Mouse (Mus musculus): ENCODE results near the gene Arid3a. TPM values are rescaled to one million over a fixed set of nuclear protein-coding genes. Genes with fewer than 3 reads are reported as not detected.
A peak's percentile ranks its signal among the peaks of the same experiment; 100 is the strongest.

Arid3a gene
- total and polyA plus RNA-seq, 3 experiments, result 48.4 to 114 (median 94.4) TPM

GRCm38 (mm10) chr10:79996272-79997033 is 69.6 kb downstream of the Arid3a start, which contains the start of gene Abca7 (continued):
- peak; percentile 9; the same call in 1 of the 2 replicates for TF ChIP-seq ELF1 (IDR thresholded peaks at IDR 0.05; ENCODE audit: low read depth, low read length)
- no peak for TF ChIP-seq MEF2A (IDR thresholded peaks at IDR 0.05; ENCODE audit: borderline replicate concordance, low read depth, low read length)
- no peak for TF ChIP-seq JUND (conservative IDR thresholded peaks at IDR 0.05; ENCODE audit: low read depth, low read length)
- TF ChIP-seq MAFK (IDR thresholded peaks at IDR 0.05; ENCODE audit: insufficient replicate concordance, low read length), result no peak

- no peaks in the 10 kb centered on the region for H3K79me2 ChIP-seq (replicated peaks; ENCODE audit: control insufficient read depth, extremely low read depth, insufficient read depth, poor library complexity, severe bottlenecking)
- DNase-seq (ENCODE audit: extremely low read depth), result peak; percentile 68
- dilution Hi-C loops (cut with MboI; ENCODE audit: extremely low pct_ligation_motif_present, extremely low pct_unique_long_range_greater_than_20kb, low sequenced_read_pairs), result no loop called here
- TF ChIP-seq ZMIZ1 (IDR thresholded peaks at IDR 0.05; ENCODE audit: low read depth, low read length), result no peak
- no peak for TF ChIP-seq GABPA (IDR thresholded peaks at IDR 0.05; ENCODE audit: insufficient replicate concordance, low read depth, low read length)
- no peak for TF ChIP-seq HCFC1 (IDR thresholded peaks at IDR 0.05; ENCODE audit: low read depth, low read length)
- TF ChIP-seq RCOR1 (conservative IDR thresholded peaks at IDR 0.05; ENCODE audit: low read depth, low read length), result no peak
- TF ChIP-seq ZNF384 (IDR thresholded peaks at IDR 0.05; ENCODE audit: low read depth, low read length), result no peak
- no peak for TF ChIP-seq MAZ (IDR thresholded peaks at IDR 0.05; ENCODE audit: low read depth, low read length)
- TF ChIP-seq TBP (conservative IDR thresholded peaks at IDR 0.05; ENCODE audit: low read depth, low read length), result no peak
- TF ChIP-seq EP300 (IDR thresholded peaks at IDR 0.05; ENCODE audit: low read length), result no peak
- TF ChIP-seq POLR2A (IDR thresholded peaks at IDR 0.05; ENCODE audit: low read depth, low read length), result peak; percentile 26; the same call in 1 of the 2 replicates
- no peak for TF ChIP-seq MAX (IDR thresholded peaks at IDR 0.05; ENCODE audit: low read length)
- no peak for TF ChIP-seq MEF2A (IDR thresholded peaks at IDR 0.05; ENCODE audit: borderline replicate concordance, low read depth, low read length)
- TF ChIP-seq SMC3 (IDR thresholded peaks at IDR 0.05; ENCODE audit: low read depth, low read length), result no peak
- no peak for TF ChIP-seq ZC3H11A (IDR thresholded peaks at IDR 0.05; ENCODE audit: low read depth, low read length)
- 0 out of 2 replicates have a peak, but pooled peaks have one; percentile 3 for TF ChIP-seq IRF4 (IDR thresholded peaks at IDR 0.05; ENCODE audit: low read depth, low read length)
- no peak for TF ChIP-seq NRF1 (IDR thresholded peaks at IDR 0.05; ENCODE audit: low read depth, low read length)
- no peak for TF ChIP-seq ETS1 (conservative IDR thresholded peaks at IDR 0.05; ENCODE audit: low read depth, low read length)
- no peak for TF ChIP-seq JUN (IDR thresholded peaks at IDR 0.05; ENCODE audit: insufficient read depth, low read depth, low read length)
- no peak for TF ChIP-seq MXI1 (IDR thresholded peaks at IDR 0.05; ENCODE audit: low read depth, low read length)
- no peak overlapping the region for H3K27ac ChIP-seq (ENCODE audit: insufficient read depth, low read depth)
- peaks cover 16 to 67% of the 10 kb centered on the region in 2 experiments for H3K36me3 ChIP-seq (replicated peaks in 1 of 2; ENCODE audit: control insufficient read depth in 1 of 2, insufficient read depth in 1 of 2, low read length in 1 of 2)
- H3K9ac ChIP-seq (ENCODE audit: insufficient read depth, low read depth), result peak overlapping the region; percentile 46
- peaks cover 3% of the 10 kb centered on the region for H3K9me3 ChIP-seq (replicated peaks; ENCODE audit: low read length)
- H3K4me1 ChIP-seq (ENCODE audit: control insufficient read depth in 1 of 2, insufficient read depth in 2 of 2), result peaks cover 0 to 22% of the 10 kb centered on the region in 2 experiments; a peak in 2 of 4 replicates
- H3K4me2 ChIP-seq (ENCODE audit: insufficient read depth, low read depth, poor library complexity, severe bottlenecking), result peak overlapping the region; percentile 63
- H3K27me3 ChIP-seq (replicated peaks), result no peaks in the 10 kb centered on the region
- H3K4me3 ChIP-seq (replicated peaks in 1 of 3; ENCODE audit: low read depth in 2 of 3, low read length in 2 of 3, poor library complexity in 1 of 3), result peak overlapping the region; percentile 58 to 87 (median 77)
- in situ Hi-C loops (cut with MboI; ENCODE audit: low pct_ligation_motif_present, low pct_unique_long_range_greater_than_20kb, low sequenced_read_pairs), result no loop called here
Measured at GRCm38 (mm10) chr10:79997034-79997760, 70.4 kb downstream of the Arid3a start.
